Mouse (Mus musculus) small intestine, adult 2 months (tissue): Measurements from ENCODE around the gene Mtmr2. TPM values are rescaled to one million over a fixed set of nuclear protein-coding genes. Genes with fewer than 3 reads are reported as not detected.

Experiments used
- H3K27ac ChIP-seq: fragments of 200-500 bp; 2 replicates; pipeline ENCODE4 v1.5.1; 2012; ENCODE audit warnings: low read depth, low read length, control low read depth, inconsistent platforms; ENCODE audit not compliant: insufficient read depth
- H3K27me3 ChIP-seq: fragments of 200-500 bp; 2 replicates; pipeline ENCODE4 v1.6.1; 2012; ENCODE audit warnings: mild to moderate bottlenecking, moderate library complexity, low read length, inconsistent platforms; ENCODE audit not compliant: control insufficient read depth, insufficient read depth
- H3K36me3 ChIP-seq: fragments of 200-500 bp; 2 replicates; pipeline ENCODE4 v1.6.1; 2012; ENCODE audit warnings: mild to moderate bottlenecking, low read length, control low read depth, inconsistent platforms; ENCODE audit not compliant: control insufficient read depth, insufficient read depth
- H3K4me1 ChIP-seq: fragments of 200-500 bp; 2 replicates; pipeline ENCODE4 v1.6.1; 2012; ENCODE audit warnings: low read length, inconsistent platforms, mixed read lengths; ENCODE audit not compliant: control insufficient read depth, insufficient read depth, insufficient read length
- H3K4me3 ChIP-seq: fragments of 200-500 bp; 2 replicates; pipeline ENCODE4 v1.5.1; 2012; ENCODE audit warnings: low read depth, mild to moderate bottlenecking, control low read depth, inconsistent platforms, low read length, moderate library complexity
- CTCF ChIP-seq: fragments of 200-500 bp; IDR thresholded peaks from 2 replicates; pipeline ENCODE4 v1.5.1; 2012; ENCODE audit warnings: low read depth, mild to moderate bottlenecking, control low read depth, inconsistent platforms, low read length, moderate library complexity, mixed read lengths; ENCODE audit not compliant: insufficient replicate concordance, insufficient read length; ENCODE audit errors: extremely low read depth
- POLR2A ChIP-seq: fragments of 200-500 bp; IDR thresholded peaks from 2 replicates; pipeline ENCODE4 v1.6.1; 2012; ENCODE audit warnings: low read depth, mild to moderate bottlenecking, control low read depth, inconsistent platforms, low read length, moderate library complexity
- WGBS: fragments of 180-500 bp; shearing (Covaris S2); methylation state at CpG from one replicate; pipeline ENCODE4 v1.1.7; 2018; 5-methylcytosine and 5-hydroxymethylcytosine counted together
- polyA plus RNA-seq: library from polyadenylated mRNA; depleted of rRNA; stranded (reverse); fragments of >200 nt; gene quantifications from 2 replicates; pipeline ENCODE4 v1.2.3, GENCODE M21; 2012; rRNA removed

Gene Mtmr2
- polyA plus RNA-seq = 7.5 and 26.6 TPM in 2 replicates

DNA sequence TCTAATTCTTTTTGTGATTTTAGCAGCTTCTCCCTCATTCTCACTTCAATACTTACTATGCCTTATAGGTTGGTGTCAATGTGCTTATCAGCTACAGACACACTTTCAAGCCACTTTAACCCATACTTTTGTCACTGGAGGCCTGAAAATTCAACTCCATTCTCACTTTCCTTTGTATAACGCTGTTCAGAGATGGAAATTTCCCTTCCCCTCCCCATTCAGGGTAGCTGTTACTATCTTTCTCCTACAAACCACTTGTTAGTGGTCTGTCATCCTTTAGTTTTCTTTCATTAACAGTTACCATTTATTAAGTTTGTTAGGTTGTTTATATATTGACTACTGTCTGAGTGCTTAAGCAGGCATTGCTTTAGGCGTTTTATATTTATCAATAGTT, at the start of gene Mtmr2:
Mtmr2 (plus strand) TSS at position 7 of the 394 bp plus-strand sequence.
- 0 out of 2 replicates have a peak, but pooled peaks cover 2% of the 10 kb centered on the region for H3K4me1 ChIP-seq
- WGBS = 30% methylated on average over 2 of the region's 2 CpGs
- peak within 1 kb of the TSS; percentile 97 for H3K4me3 ChIP-seq

DNA sequence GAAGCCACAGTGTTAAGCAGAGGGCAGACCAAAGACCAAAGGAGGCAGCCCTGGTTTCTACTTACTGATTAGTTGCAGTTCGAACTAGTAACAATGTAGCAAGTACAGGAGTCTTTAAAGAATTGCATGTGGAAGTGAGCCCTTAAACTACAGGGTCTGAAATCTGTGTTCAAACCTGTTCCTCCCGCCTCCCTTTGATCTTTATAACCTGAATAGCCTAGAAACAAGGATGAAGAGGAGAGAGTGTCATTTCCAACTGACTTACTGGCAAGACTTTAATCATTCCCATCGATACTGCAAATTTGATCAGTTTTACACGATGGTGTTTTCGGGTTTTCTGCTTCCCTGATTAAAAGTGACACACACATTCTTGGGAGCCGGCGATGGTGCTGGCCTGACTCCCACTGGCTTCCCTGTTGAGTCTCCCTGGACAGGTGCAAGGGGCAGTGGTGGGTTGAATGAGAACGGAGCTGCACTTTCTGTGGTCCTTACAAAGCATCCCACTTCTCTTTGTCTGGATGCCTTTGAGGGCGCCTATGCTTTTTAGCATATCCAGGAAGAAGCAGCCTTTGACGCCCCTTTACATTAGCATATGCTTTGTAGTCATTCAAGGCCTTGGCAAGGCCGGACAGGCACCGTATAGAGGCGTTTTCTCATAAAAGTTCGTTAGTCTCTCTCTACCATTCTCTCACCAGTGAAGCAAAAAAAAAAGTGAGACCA, 49.0 kb upstream of the Mtmr2 start:
- no peak overlapping the region for H3K4me3 ChIP-seq
- WGBS = 86% methylated on average over 14 of the region's 14 CpGs
- H3K27ac ChIP-seq = no peak overlapping the region
- no peaks in the 10 kb centered on the region for H3K27me3 ChIP-seq
- TF ChIP-seq CTCF = no peak
- no peak for TF ChIP-seq POLR2A
- peaks cover 3% of the 10 kb centered on the region; the same call in 1 of the 2 replicates for H3K4me1 ChIP-seq
- H3K36me3 ChIP-seq = no peaks in the 10 kb centered on the region

More for the DNA sequence above, at the start of gene Mtmr2:
- peak within 1 kb of the TSS; percentile 85 for H3K27ac ChIP-seq
- H3K36me3 ChIP-seq = no peaks in the 10 kb centered on the region
- H3K27me3 ChIP-seq = no peaks in the 10 kb centered on the region
- TF ChIP-seq CTCF = no peak
- no peak for TF ChIP-seq POLR2A

DNA sequence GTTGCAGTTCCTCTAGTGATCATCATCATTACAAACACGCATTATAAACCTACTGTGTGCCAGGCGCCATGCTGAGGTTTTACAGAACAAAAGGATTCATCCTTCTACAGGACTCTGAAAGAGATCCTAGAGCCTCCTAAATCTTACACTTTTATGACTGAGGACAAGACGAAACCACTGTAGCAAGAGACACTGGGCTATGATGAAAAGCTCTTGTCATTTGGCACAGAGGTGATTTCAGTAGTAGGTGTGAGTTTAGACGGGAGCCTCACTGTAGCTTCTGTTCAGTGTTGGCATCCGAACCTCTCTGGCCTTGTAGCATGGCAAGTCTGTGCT, 48.5 kb upstream of the Mtmr2 start:
- Histone ChIP-seq H3K36me3 (no peaks in the 10 kb centered on the region), H3K4me3 (no peak overlapping the region), H3K27me3 (no peaks in the 10 kb centered on the region), H3K4me1 (peaks cover 6% of the 10 kb centered on the region; the same call in 1 of the 2 replicates), H3K27ac (no peak overlapping the region)
- TF ChIP-seq POLR2A = no peak
- no peak for TF ChIP-seq CTCF
- WGBS = 89% methylated on average over 5 of the region's 5 CpGs

- 87% methylated on average over 12 of the region's 12 CpGs for WGBS
- H3K4me3 ChIP-seq = peak overlapping the region; percentile 23; the same call in 1 of the 2 replicates
- H3K27ac ChIP-seq = no peak overlapping the region
- H3K36me3 ChIP-seq = no peaks in the 10 kb centered on the region
- TF ChIP-seq POLR2A (no peak), CTCF (no peak)
- no peaks in the 10 kb centered on the region for H3K27me3 ChIP-seq
- peaks cover 13% of the 10 kb centered on the region; the same call in 1 of the 2 replicates for H3K4me1 ChIP-seq
Measured at GRCm38 (mm10) chr9:13701773-13702172, 46.4 kb upstream of the Mtmr2 start.

DNA sequence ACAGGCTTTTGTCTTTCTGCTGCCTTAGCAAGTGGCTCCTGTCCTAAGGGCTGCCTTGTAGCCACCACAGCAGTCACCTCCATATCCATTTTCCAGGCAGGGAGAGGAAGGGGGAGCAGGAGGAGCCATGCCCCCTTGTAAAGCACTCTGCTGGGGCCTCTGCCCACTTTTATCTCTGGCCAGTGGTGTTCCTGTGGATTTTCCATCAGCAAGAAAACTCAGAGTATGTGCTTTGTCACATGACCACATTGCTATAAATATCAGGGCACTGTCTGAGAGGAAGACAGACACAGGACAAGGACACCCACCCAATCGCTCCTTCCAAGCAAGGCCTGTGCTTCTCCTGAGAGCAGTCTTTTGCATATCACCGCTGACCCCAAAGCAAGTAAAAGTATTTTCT, 45.1 kb upstream of the Mtmr2 start:
- Histone ChIP-seq H3K4me3 (no peak overlapping the region), H3K27me3 (no peaks in the 10 kb centered on the region), H3K27ac (no peak overlapping the region), H3K4me1 (peaks cover 13% of the 10 kb centered on the region; the same call in 1 of the 2 replicates), H3K36me3 (no peaks in the 10 kb centered on the region)
- TF ChIP-seq POLR2A (no peak), CTCF (no peak)
- 86% methylated on average over 2 of the region's 2 CpGs for WGBS

- Histone ChIP-seq H3K4me1 (peaks cover 13% of the 10 kb centered on the region; the same call in 1 of the 2 replicates), H3K36me3 (no peaks in the 10 kb centered on the region), H3K27me3 (no peaks in the 10 kb centered on the region), H3K4me3 (no peak overlapping the region), H3K27ac (peak overlapping the region; percentile 97)
- WGBS = 23% methylated on average over 4 of the region's 4 CpGs
- TF ChIP-seq CTCF (no peak), POLR2A (no peak)
Measured at GRCm38 (mm10) chr9:13704917-13705316, 43.3 kb upstream of the Mtmr2 start.

DNA sequence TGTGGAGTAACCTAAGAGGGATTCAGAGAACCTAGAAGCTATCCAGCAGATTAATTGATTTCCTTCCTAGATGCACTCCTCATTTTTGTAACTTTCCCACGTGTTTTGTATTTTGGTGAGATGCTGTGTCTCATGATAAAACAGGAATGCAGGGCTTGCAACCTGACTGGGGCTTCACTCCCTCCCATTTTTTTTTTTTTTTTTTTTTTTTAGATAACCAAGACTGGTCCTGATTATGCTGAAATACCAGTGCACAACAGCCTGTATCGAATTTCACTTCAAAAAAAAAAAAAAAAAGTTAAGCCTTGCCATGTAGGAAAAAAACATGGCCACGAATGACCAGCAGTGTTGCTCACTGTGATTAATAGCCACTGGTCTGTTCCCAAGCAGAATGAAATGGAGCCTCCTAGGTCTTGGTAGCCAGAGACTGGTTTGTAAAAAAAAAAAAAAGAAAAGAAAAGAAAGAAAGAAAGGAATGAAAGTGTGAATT, 41.1 kb upstream of the Mtmr2 start:
- Histone ChIP-seq H3K27ac (no peak overlapping the region), H3K4me3 (no peak overlapping the region), H3K4me1 (peaks cover 13% of the 10 kb centered on the region; the same call in 1 of the 2 replicates), H3K36me3 (no peaks in the 10 kb centered on the region), H3K27me3 (no peaks in the 10 kb centered on the region)
- WGBS = 58% methylated on average over 3 of the region's 3 CpGs
- TF ChIP-seq CTCF = no peak
- TF ChIP-seq POLR2A = no peak
